Mouse (Mus musculus): ENCODE measurements around the gene Mansc4.

DNA sequence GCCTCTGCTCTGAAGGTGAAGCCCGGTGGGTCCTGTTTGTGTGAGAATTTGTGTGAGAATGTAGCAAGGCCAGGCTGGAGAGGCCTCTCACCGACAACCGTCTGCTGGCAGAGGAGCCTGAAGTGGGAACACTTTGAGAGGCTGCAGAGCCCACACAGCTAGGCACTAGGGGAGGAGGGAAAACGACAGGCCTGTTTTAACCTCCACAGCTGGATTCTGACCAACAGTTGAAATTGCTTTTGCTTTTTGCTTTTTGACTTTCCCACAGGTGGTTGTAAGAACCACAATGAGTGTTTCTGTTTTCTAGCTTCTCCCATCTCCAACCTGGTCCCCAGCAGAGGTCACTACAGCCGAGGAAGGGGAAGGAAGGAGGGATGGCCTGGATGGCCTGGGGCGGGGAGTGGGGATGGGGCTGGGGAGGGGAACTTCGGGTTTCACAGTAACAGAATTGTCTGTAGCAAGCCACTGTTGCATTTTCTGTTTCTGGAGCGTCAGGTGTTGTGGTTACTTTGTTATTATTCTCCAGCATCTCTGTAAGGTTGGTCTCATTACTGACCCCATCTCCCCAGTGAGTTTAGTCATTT, 10.6 kb upstream of the Mansc4 start:
- TF ChIP-seq POLR2A (IDR thresholded peaks at IDR 0.05; ENCODE audit: control insufficient read depth in 1 of 2, insufficient read depth in 1 of 2, low read depth in 1 of 2, low read length in 2 of 2, poor library complexity in 1 of 2) (no peak), CTCF (IDR thresholded peaks at IDR 0.05 in 2 of 3, conservative IDR thresholded peaks at IDR 0.05 in 1 of 3; ENCODE audit: control insufficient read depth in 1 of 3, insufficient read depth in 1 of 3, low read depth in 2 of 3, low read length in 3 of 3, poor library complexity in 1 of 3, severe bottlenecking in 1 of 3) (no peak), ZKSCAN1 (IDR thresholded peaks at IDR 0.05; ENCODE audit: low read depth, low read length) (no peak), EP300 (IDR thresholded peaks at IDR 0.05; ENCODE audit: low read depth in 1 of 2, low read length in 2 of 2) (no peak), HCFC1 (IDR thresholded peaks at IDR 0.05; ENCODE audit: low read depth, low read length) (no peak), RCOR1 (IDR thresholded peaks at IDR 0.05; ENCODE audit: low read depth, low read length) (no peak), TCF12 (IDR thresholded peaks at IDR 0.05; ENCODE audit: low read depth, low read length) (no peak)
